Mouse (Mus musculus): ENCODE results near the gene Psmd14. TPM values are rescaled to one million over a fixed set of nuclear protein-coding genes. Genes with fewer than 3 reads are reported as not detected.
A peak's percentile ranks its signal among the peaks of the same experiment; 100 is the strongest.

Psmd14 gene
- polyA plus RNA-seq, 1 experiment from 2014 or later = 239 TPM

DNA sequence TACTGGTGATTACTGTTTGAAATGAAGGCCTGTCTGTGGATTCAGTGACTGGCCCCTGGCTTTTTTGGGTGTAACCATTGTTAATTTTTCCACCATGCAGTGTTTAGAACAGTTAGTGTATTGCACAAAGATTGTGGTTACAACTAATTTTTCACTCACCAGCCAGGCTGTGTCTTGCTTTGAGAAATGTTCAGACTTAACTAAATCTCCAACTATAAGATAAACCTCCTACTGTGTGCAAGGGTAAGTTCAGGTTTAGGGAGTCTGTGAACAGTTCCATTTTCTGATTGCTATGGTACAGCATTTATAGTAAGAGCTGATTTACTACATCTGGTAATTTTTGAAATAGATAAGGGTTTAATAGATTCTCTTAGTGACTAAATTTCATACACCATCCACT, 69.3 kb downstream of the Psmd14 start:
- Histone ChIP-seq H3K9me3 (no peaks in the 10 kb centered on the region), H3K27ac (no peak overlapping the region), H3K4me3 (no peak overlapping the region), H3K4me1 (replicated peaks) (no peaks in the 10 kb centered on the region), H3K27me3 (ENCODE audit: insufficient read depth, poor library complexity, severe bottlenecking) (no peaks in the 10 kb centered on the region), H3K36me3 (peaks cover 38% of the 10 kb centered on the region)
- no peak for DNase-seq (ENCODE audit: low spot score)

DNA sequence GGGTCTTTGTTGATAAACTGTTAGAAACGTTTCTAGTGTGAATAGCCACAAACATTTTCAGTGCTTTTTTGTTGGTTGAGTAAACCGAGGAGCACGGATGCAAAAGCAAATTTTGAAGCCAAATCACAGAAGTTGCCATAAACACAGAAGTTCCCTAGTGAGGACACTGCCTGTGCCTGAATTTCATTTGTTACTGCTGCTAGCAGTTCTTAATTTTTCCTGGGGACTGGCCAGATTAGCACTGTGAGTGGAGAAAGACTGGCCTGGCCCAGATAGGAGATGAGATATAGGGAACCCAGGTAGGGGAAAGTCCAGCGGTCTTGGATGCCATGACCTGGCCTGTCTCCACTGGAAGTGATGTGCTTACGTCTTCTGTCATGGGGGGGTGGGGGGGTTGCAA, 83.5 kb downstream of the Psmd14 start:
- no peaks in the 10 kb centered on the region for H3K4me1 ChIP-seq (replicated peaks)
- H3K27ac ChIP-seq = no peak overlapping the region
- H3K27me3 ChIP-seq (ENCODE audit: insufficient read depth, poor library complexity, severe bottlenecking) = no peaks in the 10 kb centered on the region
- 86% methylated on average over 5 of the region's 5 CpGs for WGBS
- no peak overlapping the region for H3K4me3 ChIP-seq
- H3K9me3 ChIP-seq = no peaks in the 10 kb centered on the region
- peaks cover 3% of the 10 kb centered on the region for H3K36me3 ChIP-seq
- DNase-seq (ENCODE audit: low spot score) = no peak

DNA sequence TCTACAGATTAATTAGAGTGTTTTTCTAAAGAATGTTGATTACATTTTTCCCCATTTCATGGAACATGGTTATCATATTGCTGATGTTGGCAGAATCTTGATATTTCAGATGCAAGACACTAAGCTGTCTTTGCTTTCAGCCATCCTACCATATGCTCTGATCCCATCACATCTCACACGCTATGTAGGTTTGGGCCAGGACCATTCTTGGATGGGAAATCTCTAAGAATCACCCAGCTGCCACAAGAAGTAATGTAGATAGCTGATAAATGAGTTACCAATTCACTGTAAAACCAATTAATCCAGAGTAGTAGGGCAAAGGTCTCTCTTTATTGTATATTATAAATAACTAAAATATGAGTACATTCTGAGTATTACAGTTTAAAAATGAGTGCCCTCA, 86.6 kb downstream of the Psmd14 start:
- H3K27ac ChIP-seq = no peak overlapping the region
- peaks cover 23% of the 10 kb centered on the region for H3K27me3 ChIP-seq (ENCODE audit: insufficient read depth, poor library complexity, severe bottlenecking)
- no peak for DNase-seq (ENCODE audit: low spot score)
- H3K36me3 ChIP-seq = peaks cover 6% of the 10 kb centered on the region
- H3K9me3 ChIP-seq = no peaks in the 10 kb centered on the region
- WGBS = 96% methylated on average over 1 of the region's 1 CpGs
- H3K4me1 ChIP-seq (replicated peaks) = peaks cover 6% of the 10 kb centered on the region; the same call in 1 of the 2 replicates
- no peak overlapping the region for H3K4me3 ChIP-seq

DNA sequence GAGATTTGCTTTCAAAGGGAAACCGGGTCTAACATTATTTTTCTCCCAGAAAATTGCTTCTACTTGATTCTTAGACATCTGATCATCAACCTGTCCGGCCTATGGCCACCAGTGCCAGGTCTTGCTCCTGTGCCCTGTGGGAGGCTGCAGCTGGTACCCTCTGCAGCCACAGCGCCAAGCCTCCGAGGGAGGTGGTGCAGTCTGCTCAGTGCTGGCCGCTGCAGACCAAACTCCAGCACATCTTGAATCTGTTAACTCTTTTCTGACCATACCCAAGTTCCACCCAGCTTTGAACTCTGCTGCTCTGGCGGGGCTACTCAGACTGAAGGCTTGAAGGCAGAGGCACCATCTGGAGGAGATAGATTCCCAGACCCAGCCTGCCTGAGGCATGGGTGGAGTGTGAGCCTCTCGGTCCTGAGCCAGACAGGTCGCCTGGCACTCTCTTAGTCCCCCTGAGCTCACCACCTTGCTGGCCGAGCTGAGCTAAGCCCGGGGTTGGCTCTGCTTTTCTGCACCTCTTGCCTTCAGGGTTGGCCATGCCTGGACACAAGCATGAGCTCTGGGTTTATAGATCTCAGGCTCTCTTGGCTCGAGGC, 91.3 kb downstream of the Psmd14 start, which contains the start of gene Tbr1:
Gene Tbr1 (plus strand): TSS at position 275 of the 596 bp plus-strand sequence.
- peak; percentile 53 for DNase-seq (ENCODE audit: low spot score)
- H3K36me3 ChIP-seq = peaks cover 6% of the 10 kb centered on the region
- no peaks in the 10 kb centered on the region for H3K9me3 ChIP-seq
- no peak within 1 kb of the TSS for H3K4me3 ChIP-seq
- WGBS = 2% methylated on average over 11 of the region's 11 CpGs
- peaks cover 19% of the 10 kb centered on the region for H3K4me1 ChIP-seq (replicated peaks)
- H3K27me3 ChIP-seq (ENCODE audit: insufficient read depth, poor library complexity, severe bottlenecking) = peaks cover 71% of the 10 kb centered on the region
- no peak within 1 kb of the TSS for H3K27ac ChIP-seq

DNA sequence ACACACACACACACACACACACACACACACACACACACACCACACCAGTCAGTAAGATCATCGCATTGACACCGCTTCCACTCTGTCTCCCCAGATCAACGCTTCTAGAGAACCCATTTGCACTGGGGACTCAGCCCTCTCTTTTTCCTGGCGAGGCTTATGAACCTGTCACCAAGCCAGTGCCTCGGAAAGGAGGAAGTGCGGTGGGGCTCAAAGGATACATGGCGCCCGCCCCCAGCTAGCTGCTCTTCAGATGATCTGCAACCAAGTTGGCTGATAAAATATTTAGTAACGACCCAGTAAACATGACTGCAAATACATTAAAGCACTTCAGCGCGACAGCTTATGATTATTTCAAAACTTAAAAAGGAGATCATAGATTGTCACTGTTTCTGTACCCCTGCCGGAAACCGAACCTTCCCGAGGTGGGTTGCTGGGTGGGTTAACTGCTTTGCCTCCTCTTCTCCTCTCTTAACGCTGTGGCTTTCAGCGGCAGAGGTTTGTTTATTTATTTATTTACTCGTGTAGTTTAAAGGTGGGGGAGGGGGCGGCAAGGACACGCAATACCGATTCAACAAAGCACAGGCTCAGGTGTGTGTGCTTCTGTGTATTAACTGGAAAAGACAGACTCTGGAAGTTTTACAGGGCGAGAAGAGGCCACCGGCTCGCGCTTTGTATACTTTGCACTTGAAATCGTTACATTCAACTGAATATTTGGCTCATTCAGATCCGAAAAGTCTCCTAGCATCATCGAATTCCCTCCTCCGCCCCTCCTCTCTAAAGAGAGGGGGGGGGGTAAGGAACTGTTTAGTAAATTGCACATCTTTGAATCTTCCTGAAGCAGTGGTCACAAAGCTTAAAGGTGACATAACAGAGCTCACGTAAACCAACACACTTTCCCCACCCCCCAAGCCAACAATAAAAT, 92.2 kb downstream of the Psmd14 start:
- no peaks in the 10 kb centered on the region for H3K9me3 ChIP-seq
- 1% methylated on average over 29 of the region's 29 CpGs for WGBS
- peaks cover 19% of the 10 kb centered on the region for H3K4me1 ChIP-seq (replicated peaks)
- peak; percentile 25 for DNase-seq (ENCODE audit: low spot score)
- H3K27ac ChIP-seq = no peak overlapping the region
- H3K27me3 ChIP-seq (ENCODE audit: insufficient read depth, poor library complexity, severe bottlenecking) = peaks cover 80% of the 10 kb centered on the region
- no peak overlapping the region for H3K4me3 ChIP-seq
- H3K36me3 ChIP-seq = peaks cover 6% of the 10 kb centered on the region

DNA sequence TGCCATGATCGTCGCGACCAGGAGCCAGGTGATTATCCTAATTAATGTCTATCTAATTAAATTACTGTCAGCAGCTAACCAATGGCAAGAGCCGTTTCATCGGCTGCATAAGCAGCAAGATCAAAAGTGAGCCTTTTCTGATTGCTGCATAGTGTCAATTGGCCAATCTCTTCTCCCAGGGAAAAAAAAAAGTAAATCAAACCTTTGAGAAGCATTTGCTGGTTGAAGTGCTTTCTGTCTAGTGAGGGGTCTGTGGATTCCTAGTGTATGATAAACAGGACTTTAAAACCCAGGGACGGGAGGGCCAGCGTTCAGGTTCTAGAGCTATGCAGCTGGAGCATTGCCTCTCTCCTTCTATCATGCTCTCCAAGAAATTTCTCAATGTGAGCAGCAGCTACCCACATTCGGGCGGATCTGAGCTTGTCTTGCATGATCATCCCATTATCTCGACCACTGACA, 92.9 kb downstream of the Psmd14 start:
- peaks cover 6% of the 10 kb centered on the region for H3K36me3 ChIP-seq
- no peak for DNase-seq (ENCODE audit: low spot score)
- no peak overlapping the region for H3K4me3 ChIP-seq
- H3K27me3 ChIP-seq (ENCODE audit: insufficient read depth, poor library complexity, severe bottlenecking) = peaks cover 87% of the 10 kb centered on the region
- no peaks in the 10 kb centered on the region for H3K9me3 ChIP-seq
- H3K27ac ChIP-seq = no peak overlapping the region
- 3% methylated on average over 10 of the region's 10 CpGs for WGBS
- peaks cover 19% of the 10 kb centered on the region for H3K4me1 ChIP-seq (replicated peaks)

DNA sequence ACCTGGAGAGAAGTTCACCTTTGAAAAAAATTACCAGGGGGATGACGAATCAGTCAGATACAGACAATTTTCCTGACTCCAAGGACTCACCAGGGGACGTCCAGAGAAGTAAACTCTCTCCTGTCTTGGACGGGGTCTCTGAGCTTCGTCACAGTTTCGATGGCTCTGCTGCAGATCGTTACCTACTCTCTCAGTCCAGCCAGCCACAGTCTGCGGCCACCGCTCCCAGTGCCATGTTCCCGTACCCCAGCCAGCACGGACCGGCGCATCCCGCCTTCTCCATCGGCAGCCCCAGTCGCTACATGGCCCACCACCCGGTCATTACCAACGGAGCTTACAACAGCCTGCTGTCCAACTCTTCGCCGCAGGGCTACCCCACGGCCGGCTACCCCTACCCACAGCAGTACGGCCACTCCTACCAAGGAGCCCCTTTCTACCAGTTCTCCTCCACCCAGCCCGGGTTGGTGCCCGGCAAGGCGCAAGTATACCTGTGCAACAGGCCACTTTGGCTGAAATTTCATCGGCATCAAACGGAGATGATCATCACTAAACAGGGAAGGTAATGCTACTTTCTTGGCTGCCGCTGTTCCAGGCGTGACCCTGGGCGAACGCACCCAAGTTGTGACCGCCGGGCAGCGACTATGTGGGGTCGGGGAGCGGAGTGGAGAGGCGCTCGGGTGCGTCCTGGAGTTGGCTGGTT, 93.5 kb downstream of the Psmd14 start:
- no peak overlapping the region for H3K27ac ChIP-seq
- WGBS = under 1% methylated on average over 39 of the region's 39 CpGs
- peak overlapping the region; percentile 29 for H3K4me3 ChIP-seq
- H3K9me3 ChIP-seq = no peaks in the 10 kb centered on the region
- DNase-seq (ENCODE audit: low spot score) = peak; percentile 63
- H3K36me3 ChIP-seq = peaks cover 4% of the 10 kb centered on the region
- H3K27me3 ChIP-seq (ENCODE audit: insufficient read depth, poor library complexity, severe bottlenecking) = peaks cover 93% of the 10 kb centered on the region
- peaks cover 19% of the 10 kb centered on the region for H3K4me1 ChIP-seq (replicated peaks)

DNA sequence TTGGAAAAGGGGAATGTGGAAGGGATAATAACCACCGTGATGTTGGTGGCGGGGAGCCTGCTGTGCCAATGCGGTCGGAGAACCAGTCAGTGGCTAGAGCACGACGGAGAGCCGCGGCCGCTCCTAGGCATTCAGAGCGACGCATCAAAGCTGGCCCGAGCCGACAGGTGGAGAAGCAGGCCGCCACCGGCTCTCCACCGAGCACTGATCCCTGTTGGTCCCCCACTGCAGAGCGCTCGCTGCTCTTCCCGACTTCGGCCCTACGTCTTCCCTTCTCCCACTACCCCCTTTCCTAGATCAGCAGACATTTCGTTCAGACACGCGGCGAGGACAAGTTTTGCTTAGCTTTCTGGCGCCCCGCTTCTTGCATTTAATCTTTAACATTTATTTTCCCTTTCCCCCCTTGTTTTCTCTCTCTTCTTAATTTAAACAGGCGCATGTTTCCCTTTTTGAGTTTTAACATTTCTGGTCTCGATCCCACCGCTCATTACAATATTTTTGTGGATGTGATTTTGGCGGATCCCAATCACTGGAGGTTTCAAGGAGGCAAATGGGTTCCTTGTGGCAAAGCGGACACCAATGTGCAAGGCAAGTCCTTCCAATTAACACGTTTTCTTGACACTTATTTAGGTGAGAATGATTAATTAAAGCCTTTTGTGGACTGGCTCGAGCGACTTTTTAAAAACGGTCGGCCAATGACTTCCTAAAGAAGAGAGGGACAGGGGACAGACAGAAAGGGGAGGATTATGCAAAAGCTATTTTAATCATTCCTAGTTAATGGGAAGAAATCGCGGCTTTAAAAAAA, 94.2 kb downstream of the Psmd14 start:
- DNase-seq (ENCODE audit: low spot score) = peak; percentile 10
- H3K4me3 ChIP-seq = peak overlapping the region; percentile 29
- WGBS = under 1% methylated on average over 39 of the region's 39 CpGs
- no peaks in the 10 kb centered on the region for H3K36me3 ChIP-seq
- H3K9me3 ChIP-seq = no peaks in the 10 kb centered on the region
- peaks cover 100% of the 10 kb centered on the region for H3K27me3 ChIP-seq (ENCODE audit: insufficient read depth, poor library complexity, severe bottlenecking)
- H3K4me1 ChIP-seq (replicated peaks) = peaks cover 19% of the 10 kb centered on the region
- H3K27ac ChIP-seq = no peak overlapping the region

DNA sequence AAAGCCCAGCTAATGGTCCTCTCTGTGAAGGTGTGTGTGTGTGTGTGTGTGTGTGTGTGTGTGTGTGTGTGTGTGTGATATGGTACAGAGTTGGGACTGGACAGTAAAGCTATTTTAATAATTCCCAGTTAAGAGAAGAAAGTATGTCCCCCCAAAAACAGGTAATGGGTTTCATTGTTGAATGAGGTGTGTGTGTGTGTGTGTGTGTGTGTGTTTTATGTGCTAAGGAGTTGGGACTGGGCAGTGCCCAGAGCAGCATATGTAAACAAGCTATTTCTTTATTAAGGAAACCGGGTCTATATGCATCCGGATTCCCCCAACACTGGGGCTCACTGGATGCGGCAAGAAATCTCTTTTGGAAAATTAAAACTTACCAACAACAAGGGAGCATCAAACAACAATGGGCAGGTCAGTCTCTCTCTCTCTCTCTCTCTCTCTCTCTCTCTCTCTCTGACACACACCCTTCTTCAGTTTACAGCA, 94.9 kb downstream of the Psmd14 start:
- no peaks in the 10 kb centered on the region for H3K9me3 ChIP-seq
- DNase-seq (ENCODE audit: low spot score) = peak; percentile 14
- peaks cover 100% of the 10 kb centered on the region for H3K27me3 ChIP-seq (ENCODE audit: insufficient read depth, poor library complexity, severe bottlenecking)
- WGBS = 1% methylated on average over 3 of the region's 3 CpGs
- no peaks in the 10 kb centered on the region for H3K36me3 ChIP-seq
- no peak overlapping the region for H3K27ac ChIP-seq
- no peak overlapping the region for H3K4me3 ChIP-seq
- H3K4me1 ChIP-seq (replicated peaks) = peaks cover 22% of the 10 kb centered on the region

DNA sequence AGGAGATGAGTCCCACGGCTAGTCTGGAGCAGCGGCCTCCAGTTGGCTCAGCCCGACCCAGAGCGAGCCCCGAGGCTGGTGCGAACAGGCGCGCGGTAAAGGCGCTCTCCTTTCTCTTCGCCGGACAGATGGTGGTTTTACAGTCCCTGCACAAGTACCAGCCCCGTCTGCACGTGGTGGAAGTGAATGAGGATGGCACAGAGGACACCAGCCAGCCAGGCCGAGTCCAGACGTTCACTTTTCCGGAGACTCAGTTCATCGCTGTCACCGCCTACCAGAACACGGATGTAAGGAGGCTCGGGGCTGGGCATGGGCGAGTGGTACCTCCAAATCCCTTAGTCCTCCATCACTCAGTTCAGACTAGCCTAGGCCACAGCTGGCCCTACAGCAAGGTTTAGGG, 95.7 kb downstream of the Psmd14 start:
- Histone ChIP-seq H3K27me3 (ENCODE audit: insufficient read depth, poor library complexity, severe bottlenecking) (peaks cover 100% of the 10 kb centered on the region), H3K9me3 (no peaks in the 10 kb centered on the region), H3K27ac (no peak overlapping the region), H3K36me3 (no peaks in the 10 kb centered on the region), H3K4me1 (replicated peaks) (peaks cover 30% of the 10 kb centered on the region), H3K4me3 (no peak overlapping the region)
- WGBS = under 1% methylated on average over 22 of the region's 22 CpGs
- DNase-seq (ENCODE audit: low spot score) = peak; percentile 66

DNA sequence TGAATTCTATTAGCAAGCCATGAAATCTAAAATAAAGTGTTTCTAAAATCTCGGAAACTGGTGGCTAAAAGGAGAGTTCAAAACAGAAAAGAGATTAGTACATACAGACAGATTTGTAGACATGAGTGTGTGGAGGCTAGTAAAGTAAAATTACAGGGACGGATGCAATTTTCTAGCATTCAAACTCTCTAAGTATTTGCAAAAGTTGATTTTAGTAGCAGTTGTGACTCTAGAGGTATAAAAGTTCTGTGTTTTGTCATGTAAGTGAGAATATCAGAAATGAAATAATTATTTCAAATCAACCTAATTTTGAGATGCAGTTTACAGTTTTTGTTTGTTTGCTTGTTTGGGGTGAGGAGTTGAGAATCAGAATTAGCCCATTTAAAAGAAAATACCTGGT, 96.3 kb downstream of the Psmd14 start:
- Histone ChIP-seq H3K27me3 (ENCODE audit: insufficient read depth, poor library complexity, severe bottlenecking) (peaks cover 100% of the 10 kb centered on the region), H3K4me3 (no peak overlapping the region), H3K9me3 (no peaks in the 10 kb centered on the region), H3K27ac (no peak overlapping the region), H3K4me1 (replicated peaks) (peaks cover 30% of the 10 kb centered on the region), H3K36me3 (no peaks in the 10 kb centered on the region)
- DNase-seq (ENCODE audit: low spot score) = no peak
- 18% methylated on average over 2 of the region's 2 CpGs for WGBS

DNA sequence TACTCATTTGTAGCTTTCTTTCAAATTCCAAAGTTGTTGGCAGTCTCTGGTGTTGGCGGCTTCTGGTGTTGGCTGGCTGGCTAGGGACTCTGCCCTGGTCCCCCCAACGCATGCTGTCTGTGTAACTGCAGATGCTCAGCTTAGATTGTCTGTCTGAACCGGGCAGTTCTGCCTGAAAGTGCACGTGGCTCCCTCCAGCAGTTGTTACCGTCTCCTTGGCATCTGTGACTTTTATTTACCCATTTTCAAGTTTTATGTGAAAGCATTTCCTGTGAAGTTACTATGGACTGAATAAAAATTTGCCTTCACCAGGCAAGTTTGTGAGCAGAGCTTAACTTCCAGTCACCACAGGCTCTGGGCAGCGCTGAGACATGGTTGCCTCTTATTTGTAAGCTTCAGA, 97.3 kb downstream of the Psmd14 start:
- H3K4me1 ChIP-seq (replicated peaks) = peaks cover 28% of the 10 kb centered on the region
- H3K36me3 ChIP-seq = no peaks in the 10 kb centered on the region
- no peak overlapping the region for H3K27ac ChIP-seq
- peak; percentile 48 for DNase-seq (ENCODE audit: low spot score)
- H3K9me3 ChIP-seq = no peaks in the 10 kb centered on the region
- WGBS = under 1% methylated on average over 6 of the region's 6 CpGs
- H3K4me3 ChIP-seq = no peak overlapping the region
- peaks cover 100% of the 10 kb centered on the region for H3K27me3 ChIP-seq (ENCODE audit: insufficient read depth, poor library complexity, severe bottlenecking)

All from hindbrain, embryonic 10.5 days (tissue).